Mouse (Mus musculus): Measurements from ENCODE around the gene Picalm.

Picalm gene

DNA sequence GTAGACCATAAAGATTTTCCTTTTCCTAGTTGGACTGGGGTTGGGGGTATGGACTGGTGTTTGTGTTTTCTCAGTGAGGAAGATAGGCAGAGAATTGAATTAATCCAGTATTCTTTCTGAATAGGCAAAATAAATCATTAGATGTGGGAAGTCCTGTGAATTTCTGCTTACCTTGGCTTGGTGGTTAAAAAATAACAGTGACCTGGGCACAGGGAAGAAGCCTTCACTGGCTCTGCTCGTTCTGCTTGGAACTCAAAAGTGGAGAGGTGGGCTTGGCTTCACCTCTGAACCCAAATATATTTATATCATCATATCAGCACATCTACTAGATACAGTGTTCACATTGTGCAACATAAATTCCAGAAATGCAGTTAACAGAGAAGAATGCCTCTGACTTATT lies 18.5 kb downstream of the Picalm start:
- no peak for TF ChIP-seq GATA4 (IDR thresholded peaks at IDR 0.05; ENCODE audit: insufficient replicate concordance, low read length)

DNA sequence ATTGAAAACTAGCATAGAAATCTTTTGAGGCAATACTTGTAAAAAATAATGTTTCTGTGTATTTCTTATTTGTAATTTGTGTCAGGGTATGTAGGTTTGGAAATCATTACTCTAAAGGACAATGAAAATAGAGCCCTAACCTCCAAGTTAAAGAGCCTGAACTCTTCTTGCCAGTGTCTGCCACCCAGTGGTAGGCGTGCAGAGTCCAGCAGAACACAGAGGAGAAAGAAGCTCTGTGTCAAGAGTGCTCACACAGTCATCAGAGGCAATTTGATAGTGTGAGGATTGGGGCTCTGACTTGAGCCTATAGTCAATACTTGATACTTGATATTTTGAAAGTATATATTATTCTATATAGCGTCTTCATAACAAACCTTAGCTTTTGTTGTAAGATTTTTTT lies 20.3 kb downstream of the Picalm start:
- TF ChIP-seq GATA4 (IDR thresholded peaks at IDR 0.05; ENCODE audit: insufficient replicate concordance, low read length) = no peak

DNA sequence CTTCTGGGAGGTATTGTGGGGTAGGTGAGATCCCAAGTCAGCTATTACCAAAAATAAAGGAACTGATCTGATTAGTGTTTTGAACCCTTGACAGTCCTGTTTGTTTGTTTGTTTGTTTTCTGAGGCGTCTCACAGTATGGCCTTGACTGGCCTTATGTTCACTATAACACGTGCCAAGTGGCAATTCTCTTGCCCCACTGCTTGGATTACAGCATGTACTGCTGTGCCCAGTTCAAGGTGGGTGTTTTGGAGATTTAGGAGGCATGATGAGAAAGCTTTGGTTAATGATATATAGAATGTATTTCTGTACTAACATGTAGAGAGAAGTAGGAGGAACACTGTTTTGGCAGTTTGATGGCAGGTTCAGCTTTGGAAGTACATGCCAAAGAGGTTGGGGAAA lies 28.0 kb downstream of the Picalm start:
- no peak for TF ChIP-seq GATA4 (IDR thresholded peaks at IDR 0.05; ENCODE audit: insufficient replicate concordance, low read length)

DNA sequence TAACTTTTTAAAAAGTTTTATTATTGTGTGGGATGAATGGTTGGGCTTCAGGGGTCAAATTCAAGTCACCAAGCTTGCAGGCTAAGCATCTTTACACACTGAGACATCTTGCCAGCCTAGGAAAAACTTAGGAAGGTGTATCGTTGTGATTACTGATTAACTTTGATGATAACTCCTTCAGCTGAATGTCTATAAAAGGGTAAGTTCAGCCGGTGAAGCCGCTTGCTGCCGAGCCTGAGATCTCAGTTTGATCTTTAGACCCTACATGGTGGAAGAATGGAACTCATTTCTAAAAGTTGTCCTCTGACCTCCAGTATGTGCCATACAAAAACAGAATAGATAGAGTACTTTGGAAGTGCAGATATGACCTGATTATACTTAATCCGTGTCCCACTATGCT lies 30.6 kb downstream of the Picalm start:
- TF ChIP-seq GATA4 (IDR thresholded peaks at IDR 0.05; ENCODE audit: insufficient replicate concordance, low read length) = no peak

DNA sequence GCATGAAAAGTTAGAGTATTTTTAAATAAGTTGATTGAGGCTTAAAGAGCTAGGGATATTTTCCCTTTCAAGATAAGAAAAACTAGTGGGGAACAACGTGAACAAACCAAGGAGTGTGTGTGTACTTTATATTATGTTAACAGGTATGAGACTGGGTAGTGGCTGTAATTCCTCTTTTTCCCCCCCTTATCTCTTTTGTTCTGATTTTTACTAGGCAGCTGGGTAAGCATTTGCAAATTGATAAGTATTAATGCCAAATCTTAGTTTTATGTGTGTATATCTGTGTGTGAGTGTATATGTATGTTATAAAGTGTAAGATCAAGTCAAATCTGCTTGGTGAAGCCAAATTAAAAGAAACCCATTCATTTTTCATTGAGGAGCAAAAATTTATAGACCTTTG lies 34.3 kb downstream of the Picalm start:
- TF ChIP-seq GATA4 (IDR thresholded peaks at IDR 0.05; ENCODE audit: insufficient replicate concordance, low read length) = no peak

DNA sequence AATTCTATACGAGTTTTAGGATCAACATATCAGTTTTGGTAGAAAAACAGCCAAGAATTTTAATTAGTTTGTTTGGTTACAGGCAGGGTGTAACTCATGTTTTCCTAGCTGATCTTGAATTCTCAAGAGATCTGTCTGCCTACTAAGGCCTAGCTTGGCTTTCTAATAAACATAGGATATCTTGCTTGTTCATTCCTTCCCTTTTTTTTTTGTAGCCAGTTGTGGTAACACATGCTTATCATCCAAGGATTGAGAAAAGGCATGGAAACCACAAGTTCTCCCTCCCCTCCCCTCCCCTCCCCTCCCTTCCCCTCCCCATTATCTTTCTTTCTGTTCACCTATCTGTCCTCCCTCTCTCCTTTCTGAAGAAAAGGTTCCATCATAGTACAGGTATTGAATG lies 36.0 kb downstream of the Picalm start:
- TF ChIP-seq GATA4 (IDR thresholded peaks at IDR 0.05; ENCODE audit: insufficient replicate concordance, low read length) = no peak

DNA sequence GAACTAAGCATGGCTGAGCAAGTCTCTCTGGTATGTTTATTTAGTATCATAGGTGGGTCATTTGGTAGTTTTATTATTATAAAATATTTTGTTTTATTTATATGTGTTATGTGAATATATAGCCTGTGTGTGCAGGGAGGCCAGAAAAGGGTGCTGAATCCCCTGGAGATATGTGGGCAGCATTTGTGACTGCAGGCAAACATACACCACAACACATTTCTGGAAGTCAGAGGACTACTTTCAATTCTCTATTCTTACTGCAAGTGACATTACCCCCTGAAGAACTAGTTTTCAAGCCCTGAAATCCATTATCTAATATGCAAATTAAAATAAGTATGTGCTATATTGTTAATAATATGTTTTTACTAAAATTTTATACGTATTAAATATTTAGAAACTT lies 43.8 kb downstream of the Picalm start:
- TF ChIP-seq GATA4 (IDR thresholded peaks at IDR 0.05; ENCODE audit: insufficient replicate concordance, low read length) = no peak

DNA sequence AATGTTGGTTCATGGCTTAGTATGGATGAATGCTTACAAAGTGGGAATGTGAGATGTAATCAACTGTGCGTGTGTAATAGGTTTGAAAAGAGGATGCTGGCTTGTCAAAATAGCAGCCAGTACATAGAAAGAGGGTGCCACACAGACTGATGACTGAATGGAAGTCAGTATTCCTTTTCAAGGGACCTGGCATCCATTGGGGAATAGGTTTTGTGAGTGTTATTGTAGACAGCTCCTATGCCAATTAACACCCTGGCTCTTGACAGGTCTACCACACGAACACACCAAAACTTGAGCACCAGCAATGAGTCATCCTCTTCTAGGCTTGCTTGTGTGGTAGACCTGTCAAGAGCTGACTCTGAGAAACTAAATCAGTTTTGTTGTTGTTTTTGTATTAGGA lies 45.6 kb downstream of the Picalm start:
- no peak for TF ChIP-seq GATA4 (IDR thresholded peaks at IDR 0.05; ENCODE audit: insufficient replicate concordance, low read length)

DNA sequence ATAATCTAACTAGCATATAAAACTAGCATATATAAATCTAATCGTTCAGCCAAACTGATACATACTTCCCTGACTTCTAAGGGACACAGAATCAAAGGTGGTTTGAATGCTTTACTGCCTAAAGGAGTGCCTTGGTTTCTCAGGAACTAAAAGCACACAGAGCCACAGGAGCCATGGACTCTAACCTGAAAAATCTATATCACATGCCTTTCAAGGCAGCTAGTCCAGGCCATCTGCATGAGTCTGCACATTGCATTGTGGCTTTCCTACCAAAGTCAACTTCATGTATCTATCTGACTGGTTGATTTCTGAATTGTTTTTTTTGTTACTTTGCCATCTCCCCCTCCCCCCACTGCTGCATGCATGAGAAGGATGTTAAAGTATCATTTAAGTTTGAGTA lies 50.6 kb downstream of the Picalm start:
- TF ChIP-seq GATA4 (IDR thresholded peaks at IDR 0.05; ENCODE audit: insufficient replicate concordance, low read length) = no peak

DNA sequence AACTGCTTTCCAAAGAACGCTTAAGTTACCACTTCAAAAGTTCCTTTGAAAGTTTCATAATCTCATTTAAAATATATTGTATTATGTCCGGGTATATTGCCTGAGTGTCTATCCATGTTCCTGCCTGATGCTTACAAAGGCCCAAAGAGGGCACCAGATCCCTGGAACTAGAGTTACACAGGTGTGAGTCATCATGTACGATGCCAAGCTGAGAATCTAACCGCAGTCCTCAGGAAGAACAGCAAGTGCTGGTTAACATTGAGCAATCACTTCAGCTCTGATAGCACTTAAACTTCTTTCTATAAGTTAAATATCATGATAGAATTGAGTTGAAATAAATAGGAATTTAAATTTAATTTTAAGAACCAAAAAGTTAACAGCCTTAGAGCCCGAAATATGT lies 70.2 kb downstream of the Picalm start:
- TF ChIP-seq GATA4 (IDR thresholded peaks at IDR 0.05; ENCODE audit: insufficient replicate concordance, low read length) = no peak

DNA sequence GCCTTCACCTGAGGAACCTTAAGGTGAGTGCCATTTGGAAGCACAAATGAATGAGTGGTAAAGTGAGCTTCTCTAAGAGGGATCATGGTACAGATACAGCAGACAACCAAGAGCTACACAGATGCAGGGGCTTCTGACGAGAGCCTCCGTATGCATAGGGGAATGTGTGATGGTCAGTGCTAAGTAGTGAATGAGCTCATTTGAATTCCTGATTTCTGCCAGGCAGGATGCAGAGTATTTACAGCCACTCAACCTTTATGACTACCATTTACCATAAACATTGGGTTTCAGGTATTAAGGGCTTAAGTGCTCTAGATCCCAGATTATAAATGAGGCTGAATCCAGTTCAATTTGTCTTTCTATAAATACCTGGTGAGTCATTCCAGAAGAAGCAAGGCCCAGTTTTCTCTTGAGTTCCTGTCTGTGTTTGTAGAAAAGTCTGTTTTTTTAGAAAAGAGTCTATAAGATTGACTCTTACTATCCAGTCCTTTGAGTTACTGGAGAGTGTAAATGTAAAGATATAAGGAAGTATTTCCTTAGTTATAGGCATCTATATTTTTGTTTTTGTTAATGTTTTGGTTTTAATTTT lies 72.0 kb downstream of the Picalm start:
- no peak for TF ChIP-seq GATA4 (IDR thresholded peaks at IDR 0.05; ENCODE audit: insufficient replicate concordance, low read length)

DNA sequence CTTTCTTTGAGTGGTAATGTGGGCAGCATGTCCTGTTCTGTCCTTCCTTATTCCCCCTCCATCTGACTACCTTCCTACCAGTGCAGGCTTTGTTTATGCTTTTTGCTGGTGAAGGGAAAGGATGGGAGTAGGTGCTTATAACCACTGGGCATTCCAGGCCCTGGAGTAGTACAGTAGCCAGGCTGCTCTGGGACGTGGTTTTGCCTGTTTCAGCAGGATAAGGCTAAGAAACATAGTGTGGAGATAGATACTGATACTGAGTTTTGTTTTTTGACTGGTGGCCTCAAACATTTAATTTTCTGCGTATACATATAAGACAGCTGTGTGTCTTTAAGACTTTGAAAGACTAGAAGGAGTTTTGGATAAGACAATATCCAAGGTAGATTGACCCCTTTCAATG lies 73.9 kb downstream of the Picalm start:
- no peak for TF ChIP-seq GATA4 (IDR thresholded peaks at IDR 0.05; ENCODE audit: insufficient replicate concordance, low read length)

DNA sequence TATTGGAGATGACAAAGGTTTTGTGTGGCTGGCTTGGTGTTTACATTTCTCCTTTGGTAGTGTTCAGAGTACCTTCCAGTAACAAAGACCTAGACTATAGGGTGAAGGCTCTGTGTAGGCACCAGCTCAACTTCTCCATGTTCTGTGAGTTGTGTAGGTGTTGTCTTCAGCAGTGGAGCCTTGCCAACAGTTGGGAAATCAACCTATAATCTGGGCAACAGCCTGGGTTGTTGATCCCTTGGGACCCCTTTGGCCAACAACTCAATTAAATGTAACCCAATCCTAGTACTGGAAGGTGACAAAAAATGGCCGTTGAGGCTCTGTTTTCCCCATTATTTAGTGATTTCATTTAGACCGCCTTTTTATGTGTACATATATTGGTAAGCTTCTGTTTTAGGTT lies 80.1 kb downstream of the Picalm start:
- no peak for TF ChIP-seq GATA4 (IDR thresholded peaks at IDR 0.05; ENCODE audit: insufficient replicate concordance, low read length)

DNA sequence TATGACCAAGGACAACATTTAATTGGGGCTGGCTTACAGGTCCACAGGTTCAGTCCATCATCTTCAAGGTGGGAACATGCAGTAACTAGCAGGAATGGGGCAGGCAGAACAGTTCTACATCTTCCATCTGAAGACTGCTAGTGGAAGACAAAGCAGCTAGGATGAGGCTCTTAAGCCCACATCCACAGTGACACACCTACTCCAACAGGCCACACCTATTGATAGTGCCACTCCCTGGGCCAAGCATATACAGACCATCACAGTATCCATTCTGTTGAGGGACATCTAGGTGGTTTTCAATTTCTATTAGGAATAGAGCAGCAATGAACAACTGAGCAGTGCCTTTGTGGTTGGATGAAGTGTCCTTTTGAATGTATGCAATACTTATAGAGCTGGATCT lies 80.9 kb downstream of the Picalm start:
- no peak for TF ChIP-seq GATA4 (IDR thresholded peaks at IDR 0.05; ENCODE audit: insufficient replicate concordance, low read length)

DNA sequence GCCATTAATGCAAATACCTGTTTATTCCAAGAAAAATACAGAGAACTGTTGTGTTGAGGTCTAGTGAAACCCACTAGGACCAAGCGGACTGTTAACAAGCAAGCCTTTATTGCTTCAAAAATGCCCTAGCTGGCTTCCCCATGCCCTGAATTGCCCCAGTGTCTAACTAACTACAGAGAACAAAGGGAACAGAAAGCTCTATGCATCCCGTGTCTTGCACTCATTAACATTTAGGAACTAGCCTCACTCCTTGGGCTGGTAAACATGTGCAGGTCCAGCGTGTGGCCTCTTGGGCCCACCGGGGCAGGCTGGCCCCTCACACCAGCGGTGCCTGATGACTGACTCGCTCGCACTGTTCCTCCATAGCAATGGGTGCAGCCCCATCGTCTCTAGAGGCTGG lies 86.5 kb downstream of the Picalm start:
- TF ChIP-seq GATA4 (IDR thresholded peaks at IDR 0.05; ENCODE audit: insufficient replicate concordance, low read length) = no peak

DNA sequence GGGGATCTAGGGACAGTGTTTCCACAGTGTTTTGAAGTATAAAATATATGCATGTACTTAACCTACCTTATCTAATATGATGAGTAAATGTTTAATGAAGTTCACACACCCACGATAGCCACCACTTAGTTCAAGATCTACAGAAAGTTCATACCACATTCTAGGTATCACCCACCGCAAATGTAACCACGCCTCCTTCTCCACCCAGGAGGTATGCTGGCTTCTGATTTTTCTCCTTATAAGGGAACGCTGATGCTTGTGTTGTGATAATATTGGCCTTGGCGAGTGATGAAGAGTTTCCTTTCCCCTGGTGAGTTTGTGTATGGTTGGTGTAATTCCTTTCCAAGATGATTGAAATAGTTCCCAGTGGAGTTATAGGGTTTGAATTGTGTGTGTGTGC lies 88.1 kb downstream of the Picalm start:
- no peak for TF ChIP-seq GATA4 (IDR thresholded peaks at IDR 0.05; ENCODE audit: insufficient replicate concordance, low read length)

DNA sequence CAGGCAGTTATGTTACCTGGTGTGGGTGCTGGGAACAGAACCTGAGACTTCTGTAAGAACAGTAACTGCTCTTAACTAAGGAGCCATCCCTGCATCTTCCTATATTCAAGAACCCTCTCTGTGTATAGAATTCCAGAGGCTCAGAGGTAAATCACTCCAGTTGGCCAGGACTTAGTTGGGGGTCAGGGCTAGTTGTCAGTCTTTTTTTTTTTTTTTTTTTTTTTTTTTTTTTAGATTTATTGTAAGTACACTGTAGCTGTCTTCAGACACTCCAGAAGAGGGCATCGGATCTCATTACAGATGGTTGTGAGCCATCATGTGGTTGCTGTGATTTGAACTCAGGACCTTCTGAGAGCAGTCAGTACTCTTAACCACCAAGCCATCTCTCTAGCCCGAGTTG lies 91.5 kb downstream of the Picalm start:
- TF ChIP-seq GATA4 (IDR thresholded peaks at IDR 0.05; ENCODE audit: insufficient replicate concordance, low read length) = no peak

DNA sequence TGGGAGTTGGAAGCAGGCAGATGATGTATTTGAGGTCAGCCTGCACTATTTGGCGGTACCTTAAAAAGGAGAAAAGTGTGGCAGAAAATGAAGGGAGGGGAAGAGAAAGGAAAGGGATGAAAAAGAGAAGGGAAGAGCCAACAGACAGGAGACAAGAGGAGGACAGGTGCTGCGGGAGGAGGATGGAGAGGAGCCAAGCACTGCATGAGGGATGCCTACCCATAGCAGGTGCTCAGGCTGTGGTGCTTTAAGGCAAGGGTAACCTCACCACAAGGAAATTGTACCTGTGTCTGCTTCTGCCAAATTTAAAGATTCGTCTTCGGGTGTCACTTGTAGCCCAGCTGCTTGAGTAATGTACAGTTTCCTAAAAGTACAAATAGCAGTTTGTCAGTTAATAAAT lies 98.1 kb downstream of the Picalm start:
- no peak for TF ChIP-seq GATA4 (IDR thresholded peaks at IDR 0.05; ENCODE audit: insufficient replicate concordance, low read length)

Measured in liver, adult (tissue).